Comparison of ENCODE assay signal across 8 mouse cellular contexts in genomic region chr16:43506189-43506751, GRCm38 (mm10).
A peak's percentile ranks its signal among the peaks of the same experiment; 100 is the strongest.
DNase-seq lines count a peak whose midpoint lies in the region; ATAC-seq and TF ChIP-seq lines count a peak whose summit lies in the region.

No protein-coding gene starts in this region.

- no peak overlapping the region for H3K4me3 ChIP-seq in kidney, adult 2 months (ENCODE audit: insufficient read depth, low read depth, low read length)
- H3K4me3 ChIP-seq in brown adipose tissue, adult 24 weeks (ENCODE audit: insufficient read depth, low read depth, low read length) = peak overlapping the region; percentile 29
- peak overlapping the region; percentile 42 for H3K4me3 ChIP-seq in heart, embryonic 16.5 days (ENCODE audit: low read length)
- H3K4me3 ChIP-seq in midbrain, embryonic 14.5 days (replicated peaks; ENCODE audit: low read depth, low read length) = peak overlapping the region; percentile 50
- no peak overlapping the region for H3K4me3 ChIP-seq in thymus, adult 2 months (ENCODE audit: control insufficient read depth, insufficient read depth, low read length)

- no peaks in the 10 kb centered on the region for H3K36me3 ChIP-seq in kidney, adult 2 months (ENCODE audit: control insufficient read depth, insufficient read depth, low read length)
- H3K36me3 ChIP-seq in heart, embryonic 16.5 days (ENCODE audit: control insufficient read depth, insufficient read depth) = no peaks in the 10 kb centered on the region
- no peaks in the 10 kb centered on the region for H3K36me3 ChIP-seq in midbrain, embryonic 14.5 days (ENCODE audit: control insufficient read depth, insufficient read depth, low read length)
- H3K36me3 ChIP-seq in thymus, adult 2 months (ENCODE audit: control insufficient read depth, insufficient read depth, low read length) = no peaks in the 10 kb centered on the region

- no peak for TF ChIP-seq CTCF in kidney, adult 2 months (conservative IDR thresholded peaks at IDR 0.05; ENCODE audit: insufficient read depth, insufficient read length, low read depth, low read length)
- TF ChIP-seq CTCF in thymus, adult 2 months (IDR thresholded peaks at IDR 0.05; ENCODE audit: borderline replicate concordance, control insufficient read depth, extremely low read depth, insufficient read depth, low read length, poor library complexity) = no peak

- no peaks in the 10 kb centered on the region for H3K9me3 ChIP-seq in heart, embryonic 16.5 days (replicated peaks; ENCODE audit: control insufficient read depth, low read length)
- no peaks in the 10 kb centered on the region for H3K9me3 ChIP-seq in midbrain, embryonic 14.5 days (ENCODE audit: control insufficient read depth, low read length)

- H3K27ac ChIP-seq in kidney, adult 2 months (ENCODE audit: insufficient read depth, low read depth, low read length) = peak overlapping the region; percentile 35
- peak overlapping the region; percentile 54 for H3K27ac ChIP-seq in brown adipose tissue, adult 24 weeks (replicated peaks; ENCODE audit: low read depth, low read length)
- H3K27ac ChIP-seq in heart, embryonic 16.5 days (ENCODE audit: low read length) = peak overlapping the region; percentile 89
- H3K27ac ChIP-seq in midbrain, embryonic 14.5 days (replicated peaks; ENCODE audit: low read depth, low read length) = peak overlapping the region; percentile 85
- no peak overlapping the region for H3K27ac ChIP-seq in thymus, adult 2 months (ENCODE audit: control insufficient read depth, insufficient read depth, low read length)

- peak overlapping the region; percentile 72 for H3K4me2 ChIP-seq in heart, embryonic 16.5 days (ENCODE audit: low read depth, low read length)
- H3K4me2 ChIP-seq in midbrain, embryonic 14.5 days (ENCODE audit: low read length) = peak overlapping the region; percentile 81

- peak; percentile 37; the same call in 1 of the 2 replicates for ATAC-seq in heart, embryonic 16.5 days (replicated peaks; ENCODE audit: extremely low read depth, insufficient read depth, low FRiP score)
- no peak for ATAC-seq in midbrain, embryonic 14.5 days (ENCODE audit: low FRiP score, low TSS enrichment)

- H3K4me1 ChIP-seq in kidney, adult 2 months (ENCODE audit: control insufficient read depth, insufficient read depth, low read length) = peaks cover 9% of the 10 kb centered on the region; the same call in 1 of the 2 replicates
- H3K4me1 ChIP-seq in brown adipose tissue, adult 24 weeks (ENCODE audit: control insufficient read depth, insufficient read depth, insufficient read length, low read length) = peaks cover 27% of the 10 kb centered on the region
- peaks cover 19% of the 10 kb centered on the region for H3K4me1 ChIP-seq in heart, embryonic 16.5 days (ENCODE audit: control insufficient read depth, insufficient read depth, low read length)
- H3K4me1 ChIP-seq in midbrain, embryonic 14.5 days (ENCODE audit: control insufficient read depth, insufficient read depth, low read length) = peaks cover 41% of the 10 kb centered on the region
- peaks cover 3% of the 10 kb centered on the region; the same call in 1 of the 2 replicates for H3K4me1 ChIP-seq in thymus, adult 2 months (replicated peaks; ENCODE audit: control insufficient read depth, insufficient read depth, low read length)

- peak; percentile 32 for DNase-seq in kidney, adult 2 months
- DNase-seq in kidney, adult 9 months = no peak
- DNase-seq in midbrain, embryonic 14.5 days = peak; percentile 53
- DNase-seq in thymus, adult 2 months = no peak
- DNase-seq in frontal cortex, postnatal 36 days (ENCODE audit: low spot score in 2 of 2) = no peak
- no peak for DNase-seq in thymus, postnatal 4 days

- no peak for TF ChIP-seq POLR2A in kidney, adult 2 months (IDR thresholded peaks at IDR 0.05; ENCODE audit: low read depth, low read length)
- TF ChIP-seq POLR2A in thymus, adult 2 months (IDR thresholded peaks at IDR 0.05; ENCODE audit: control insufficient read depth, extremely low read depth, insufficient read depth, low read length, poor library complexity) = no peak

- H3K9ac ChIP-seq in heart, embryonic 16.5 days (ENCODE audit: low read length) = peak overlapping the region; percentile 65
- peak overlapping the region; percentile 66 for H3K9ac ChIP-seq in midbrain, embryonic 14.5 days (replicated peaks; ENCODE audit: low read length)

- no peaks in the 10 kb centered on the region for H3K27me3 ChIP-seq in kidney, adult 2 months (replicated peaks; ENCODE audit: control insufficient read depth, insufficient read depth, low read length)
- no peaks in the 10 kb centered on the region for H3K27me3 ChIP-seq in heart, embryonic 16.5 days (ENCODE audit: control insufficient read depth, insufficient read depth, low read length)
- H3K27me3 ChIP-seq in midbrain, embryonic 14.5 days (ENCODE audit: control insufficient read depth, insufficient read depth, low read length) = no peaks in the 10 kb centered on the region
- H3K27me3 ChIP-seq in thymus, adult 2 months (ENCODE audit: control insufficient read depth, insufficient read depth, low read length) = no peaks in the 10 kb centered on the region

- WGBS in kidney, adult 2 months = 31% methylated on average over 9 of the region's 9 CpGs
- 15% methylated on average over 9 of the region's 9 CpGs for WGBS in heart, embryonic 16.5 days
- WGBS in midbrain, embryonic 14.5 days = 7% methylated on average over 9 of the region's 9 CpGs
- 35% methylated on average over 9 of the region's 9 CpGs for WGBS in thymus, adult 2 months

Comparison
In these comparisons a context has a peak if more than half of its experiments do, and no peak if none do; other contexts are left out.
1. DNase-seq: peak in kidney, adult 2 months (single experiment) and midbrain, embryonic 14.5 days (single experiment); none in kidney, adult 9 months (single experiment), thymus, adult 2 months (single experiment), frontal cortex, postnatal 36 days (0 of 2) and thymus, postnatal 4 days (single experiment).
2. H3K4me3 ChIP-seq: peak in brown adipose tissue, adult 24 weeks (single experiment), heart, embryonic 16.5 days (single experiment) and midbrain, embryonic 14.5 days (single experiment); none in kidney, adult 2 months (single experiment) and thymus, adult 2 months (single experiment).